Mouse (Mus musculus) G1E-ER4 (cell line): ENCODE data around the gene Nt5c2. TPM values are rescaled to one million over a fixed set of nuclear protein-coding genes. Genes with fewer than 3 reads are reported as not detected.

Experiments
- GATA1 ChIP-seq: IDR thresholded peaks from one replicate; pipeline ENCODE4 v1.8.0; 2012; ENCODE audit warnings: low read length, inconsistent platforms
- polyA plus RNA-seq: library from polyadenylated mRNA; stranded (reverse); fragments of >175 nt; gene quantifications from 2 replicates; pipeline ENCODE4 v1.2.3, GENCODE M21; 2012

Nt5c2 gene
- polyA plus RNA-seq, 1 experiment, result 6.8 TPM

GRCm38 (mm10) chr19:46961652-46962051, 53.3 kb downstream of the Nt5c2 start:
- TF ChIP-seq GATA1, result no peak

GRCm38 (mm10) chr19:46961047-46961651, 53.8 kb downstream of the Nt5c2 start:
- no peak for TF ChIP-seq GATA1

GRCm38 (mm10) chr19:46960101-46961046, 54.6 kb downstream of the Nt5c2 start:
- no peak for TF ChIP-seq GATA1

- no peak for TF ChIP-seq GATA1
These were observed 55.4 kb downstream of the Nt5c2 start for GRCm38 (mm10) chr19:46959536-46959935.

- no peak for TF ChIP-seq GATA1
These were observed 56.4 kb downstream of the Nt5c2 start for GRCm38 (mm10) chr19:46958566-46958965.

- no peak for TF ChIP-seq GATA1
These were observed 57.0 kb downstream of the Nt5c2 start for GRCm38 (mm10) chr19:46957971-46958370.

- no peak for TF ChIP-seq GATA1
These were observed 58.0 kb downstream of the Nt5c2 start for GRCm38 (mm10) chr19:46957001-46957400.

- no peak for TF ChIP-seq GATA1
These were observed 58.5 kb downstream of the Nt5c2 start for GRCm38 (mm10) chr19:46956410-46956809.

- TF ChIP-seq GATA1, result no peak
These were observed 59.3 kb downstream of the Nt5c2 start for GRCm38 (mm10) chr19:46955630-46956029.

GRCm38 (mm10) chr19:46953536-46953935, 61.4 kb downstream of the Nt5c2 start:
- no peak for TF ChIP-seq GATA1

GRCm38 (mm10) chr19:46952986-46953385, 62.0 kb downstream of the Nt5c2 start:
- TF ChIP-seq GATA1, result no peak

GRCm38 (mm10) chr19:46944341-46944740, 70.6 kb downstream of the Nt5c2 start:
- TF ChIP-seq GATA1, result no peak

- no peak for TF ChIP-seq GATA1
These were observed 77.8 kb downstream of the Nt5c2 start for GRCm38 (mm10) chr19:46937173-46937572.

GRCm38 (mm10) chr19:46934025-46934424, 80.9 kb downstream of the Nt5c2 start:
- no peak for TF ChIP-seq GATA1

GRCm38 (mm10) chr19:46932608-46933007, 82.3 kb downstream of the Nt5c2 start:
- TF ChIP-seq GATA1, result no peak

GRCm38 (mm10) chr19:46930026-46930425, 84.9 kb downstream of the Nt5c2 start:
- no peak for TF ChIP-seq GATA1
